ENCODE assay signal across 21 mouse cellular contexts in genomic region chr2:181781421-181781820, GRCm38 (mm10). TPM values are rescaled to one million over a fixed set of nuclear protein-coding genes. Genes with fewer than 3 reads are reported as not detected.
DNase-seq lines count a peak whose midpoint lies in the region; ATAC-seq and TF ChIP-seq lines count a peak whose summit lies in the region.
"Had no signal": no experiment of that assay in that cellular context is flagged by ENCODE, and none has a peak within 500 bp of the region (broad histone marks: within the 10 kb centered on the region; RNA-seq: fewer than 3 reads in every experiment).

No protein-coding gene starts in this region.

- peaks cover 22% of the 10 kb centered on the region; the same call in 1 of the 2 replicates for H3K36me3 ChIP-seq in midbrain, embryonic 12.5 days
- H3K36me3 ChIP-seq in midbrain, embryonic 10.5 days, result peaks cover 8% of the 10 kb centered on the region; the same call in 1 of the 2 replicates
- H3K36me3 ChIP-seq in forebrain, embryonic 12.5 days (replicated peaks), result peaks cover 20% of the 10 kb centered on the region
- peaks cover 32% of the 10 kb centered on the region for H3K36me3 ChIP-seq in hindbrain, embryonic 13.5 days
- no peaks in the 10 kb centered on the region for H3K36me3 ChIP-seq in midbrain, postnatal 0 days (ENCODE audit: insufficient read depth, low read length)
- no peaks in the 10 kb centered on the region for H3K36me3 ChIP-seq in limb, embryonic 10.5 days
- H3K36me3 ChIP-seq: embryonic facial prominence, embryonic 10.5 days; heart, embryonic 12.5 days; intestine, embryonic 15.5 days; limb, embryonic 12.5 days had no signal

- TF ChIP-seq CTCF in midbrain, postnatal 0 days (IDR thresholded peaks at IDR 0.05), result no peak

- 10% methylated on average over 1 of the region's 1 CpGs for WGBS in midbrain, embryonic 12.5 days
- 36% methylated on average over 1 of the region's 1 CpGs for WGBS in midbrain, embryonic 10.5 days
- 4% methylated on average over 1 of the region's 1 CpGs for WGBS in forebrain, embryonic 12.5 days
- 4% methylated on average over 1 of the region's 1 CpGs for WGBS in hindbrain, embryonic 13.5 days
- 8% methylated on average over 1 of the region's 1 CpGs for WGBS in midbrain, postnatal 0 days
- WGBS in limb, embryonic 10.5 days, result 58% methylated on average over 1 of the region's 1 CpGs

- no peak for ATAC-seq in midbrain, embryonic 12.5 days (ENCODE audit: low FRiP score, low read depth)
- 0 out of 2 replicates have a peak, but pooled peaks have one; percentile 41 for ATAC-seq in forebrain, embryonic 12.5 days (ENCODE audit: low FRiP score)
- no peak for ATAC-seq in hindbrain, embryonic 13.5 days (ENCODE audit: low FRiP score)
- ATAC-seq in midbrain, postnatal 0 days (ENCODE audit: low FRiP score), result no peak
- ATAC-seq: intestine, embryonic 15.5 days; lung, postnatal 0 days had no signal

- H3K4me3 ChIP-seq in midbrain, embryonic 12.5 days, result no peak overlapping the region
- H3K4me3 ChIP-seq in midbrain, embryonic 10.5 days, result no peak overlapping the region
- H3K4me3 ChIP-seq in forebrain, embryonic 12.5 days (replicated peaks), result no peak overlapping the region
- H3K4me3 ChIP-seq in hindbrain, embryonic 13.5 days, result no peak overlapping the region
- no peak overlapping the region for H3K4me3 ChIP-seq in midbrain, postnatal 0 days (ENCODE audit: low read depth, low read length)
- H3K4me3 ChIP-seq in limb, embryonic 10.5 days, result no peak overlapping the region
- H3K4me3 ChIP-seq: embryonic facial prominence, embryonic 10.5 days; heart, embryonic 12.5 days; intestine, embryonic 15.5 days; limb, embryonic 12.5 days had no signal

- no peaks in the 10 kb centered on the region for H3K27me3 ChIP-seq in midbrain, embryonic 12.5 days
- H3K27me3 ChIP-seq in midbrain, embryonic 10.5 days (ENCODE audit: low read depth, poor library complexity, severe bottlenecking), result no peaks in the 10 kb centered on the region
- no peaks in the 10 kb centered on the region for H3K27me3 ChIP-seq in forebrain, embryonic 12.5 days
- no peaks in the 10 kb centered on the region for H3K27me3 ChIP-seq in hindbrain, embryonic 13.5 days
- no peaks in the 10 kb centered on the region for H3K27me3 ChIP-seq in midbrain, postnatal 0 days (ENCODE audit: insufficient read depth, low read length)
- H3K27me3 ChIP-seq in limb, embryonic 10.5 days (ENCODE audit: low read depth, poor library complexity, severe bottlenecking), result no peaks in the 10 kb centered on the region
- H3K27me3 ChIP-seq: heart, embryonic 12.5 days; intestine, embryonic 15.5 days; limb, embryonic 12.5 days had no signal

- H3K27ac ChIP-seq in midbrain, embryonic 12.5 days (replicated peaks), result peak overlapping the region; percentile 65
- no peak overlapping the region for H3K27ac ChIP-seq in midbrain, embryonic 10.5 days (replicated peaks)
- H3K27ac ChIP-seq in forebrain, embryonic 12.5 days, result no peak overlapping the region
- H3K27ac ChIP-seq in hindbrain, embryonic 13.5 days, result peak overlapping the region; percentile 81
- peak overlapping the region; percentile 65 for H3K27ac ChIP-seq in midbrain, postnatal 0 days (ENCODE audit: low read depth, low read length)
- H3K27ac ChIP-seq in limb, embryonic 10.5 days, result no peak overlapping the region
- H3K27ac ChIP-seq: embryonic facial prominence, embryonic 10.5 days; intestine, embryonic 15.5 days; limb, embryonic 12.5 days; liver, embryonic 14.5 days had no signal

- peaks cover 14% of the 10 kb centered on the region for H3K4me1 ChIP-seq in midbrain, embryonic 12.5 days
- peaks cover 12% of the 10 kb centered on the region for H3K4me1 ChIP-seq in midbrain, embryonic 10.5 days
- peaks cover 15% of the 10 kb centered on the region for H3K4me1 ChIP-seq in forebrain, embryonic 12.5 days
- peaks cover 22% of the 10 kb centered on the region for H3K4me1 ChIP-seq in hindbrain, embryonic 13.5 days (replicated peaks)
- H3K4me1 ChIP-seq in midbrain, postnatal 0 days (ENCODE audit: insufficient read depth, low read length), result peaks cover 6% of the 10 kb centered on the region; the same call in 1 of the 2 replicates
- no peaks in the 10 kb centered on the region for H3K4me1 ChIP-seq in limb, embryonic 10.5 days
- H3K4me1 ChIP-seq: embryonic facial prominence, embryonic 10.5 days; heart, embryonic 12.5 days; intestine, embryonic 15.5 days; limb, embryonic 12.5 days had no signal

- H3K9me3 ChIP-seq in midbrain, embryonic 12.5 days, result no peaks in the 10 kb centered on the region
- H3K9me3 ChIP-seq in midbrain, embryonic 10.5 days (replicated peaks), result no peaks in the 10 kb centered on the region
- no peaks in the 10 kb centered on the region for H3K9me3 ChIP-seq in forebrain, embryonic 12.5 days
- no peaks in the 10 kb centered on the region for H3K9me3 ChIP-seq in hindbrain, embryonic 13.5 days
- no peaks in the 10 kb centered on the region for H3K9me3 ChIP-seq in midbrain, postnatal 0 days (ENCODE audit: low read length)
- no peaks in the 10 kb centered on the region for H3K9me3 ChIP-seq in limb, embryonic 10.5 days (replicated peaks)
- H3K9me3 ChIP-seq: embryonic facial prominence, embryonic 10.5 days; heart, embryonic 12.5 days; intestine, embryonic 15.5 days; limb, embryonic 12.5 days had no signal

- no peak for DNase-seq in midbrain, embryonic 10.5 days (ENCODE audit: low spot score)
- peak; percentile 58 for DNase-seq in midbrain, postnatal 0 days (ENCODE audit: low spot score)
- no peak for DNase-seq in lung, postnatal 14 days
- DNase-seq in limb, embryonic 10.5 days (ENCODE audit: low spot score), result no peak
- no peak for DNase-seq in cerebellum, adult 9-10 months
- DNase-seq: adrenal gland, postnatal 25 days; cerebellum, adult 9-11 months; right cerebral cortex, postnatal 4 days; thymus, postnatal 4 days had no signal

- H3K9ac ChIP-seq in midbrain, embryonic 12.5 days (replicated peaks), result no peak overlapping the region
- no peak overlapping the region for H3K9ac ChIP-seq in forebrain, embryonic 12.5 days
- no peak overlapping the region for H3K9ac ChIP-seq in hindbrain, embryonic 13.5 days
- H3K9ac ChIP-seq in midbrain, postnatal 0 days (replicated peaks; ENCODE audit: low read length, poor library complexity, severe bottlenecking), result no peak overlapping the region
- H3K9ac ChIP-seq: heart, embryonic 12.5 days; intestine, embryonic 15.5 days; limb, embryonic 12.5 days; liver, embryonic 14.5 days had no signal

- no peak overlapping the region for H3K4me2 ChIP-seq in midbrain, embryonic 12.5 days (replicated peaks)
- H3K4me2 ChIP-seq in forebrain, embryonic 12.5 days, result no peak overlapping the region
- 0 out of 2 replicates have a peak overlapping the region, but pooled peaks have one; percentile 6 for H3K4me2 ChIP-seq in hindbrain, embryonic 13.5 days
- no peak overlapping the region for H3K4me2 ChIP-seq in midbrain, postnatal 0 days (ENCODE audit: low read depth, low read length, poor library complexity, severe bottlenecking)
- H3K4me2 ChIP-seq: heart, embryonic 12.5 days; intestine, embryonic 15.5 days; limb, embryonic 12.5 days had no signal

RNA-seq across cellular contexts. Expression of gene Myt1, which starts 18.3 kb away (rescaled TPM):
- polyA plus RNA-seq in midbrain, embryonic 12.5 days (2016; fragmentation: Nextera tagmentation; extraction: Ambion mirVana), result 66.4 and 76.0 TPM in 2 replicates
- polyA plus RNA-seq in midbrain, embryonic 10.5 days (2016; fragmentation: Nextera tagmentation; extraction: Ambion mirVana), result 14.3 and 33.2 TPM in 2 replicates
- 51.9 and 60.8 TPM in 2 replicates for polyA plus RNA-seq in forebrain, embryonic 12.5 days (2016; fragmentation: Nextera tagmentation; extraction: Ambion mirVana)
- 35.0 and 36.2 TPM in 2 replicates for polyA plus RNA-seq in hindbrain, embryonic 13.5 days (2015; fragmentation: Nextera tagmentation; extraction: Ambion mirVana)
- 47.7 and 57.4 TPM in 2 replicates for total RNA-seq in midbrain, postnatal 0 days (2014; rRNA removed)
- 5.5 and 7.6 TPM in 2 replicates for polyA plus RNA-seq in midbrain, postnatal 0 days (2015; fragmentation: Nextera tagmentation; extraction: Ambion mirVana)
- polyA plus RNA-seq in limb, embryonic 10.5 days (2016; fragmentation: Nextera tagmentation; extraction: Ambion mirVana), result 0.18 TPM in 1 of 2 replicates, not detected in the other
- total RNA-seq: heart, postnatal 25 days; megakaryocyte, adult 5-6 weeks had no signal
- polyA plus RNA-seq: kidney, embryonic 14.5 days; lung, postnatal 0 days had no signal

RNA-seq across cellular contexts. Expression of gene Pcmtd2, which starts 56.2 kb away (rescaled TPM):
- 40.0 and 42.9 TPM in 2 replicates for polyA plus RNA-seq in midbrain, embryonic 12.5 days (2016; fragmentation: Nextera tagmentation; extraction: Ambion mirVana)
- polyA plus RNA-seq in midbrain, embryonic 10.5 days (2016; fragmentation: Nextera tagmentation; extraction: Ambion mirVana), result 24.8 and 29.7 TPM in 2 replicates
- polyA plus RNA-seq in forebrain, embryonic 12.5 days (2016; fragmentation: Nextera tagmentation; extraction: Ambion mirVana), result 36.2 and 36.9 TPM in 2 replicates
- 33.6 and 35.0 TPM in 2 replicates for polyA plus RNA-seq in hindbrain, embryonic 13.5 days (2015; fragmentation: Nextera tagmentation; extraction: Ambion mirVana)
- 28.9 and 37.4 TPM in 2 replicates for total RNA-seq in midbrain, postnatal 0 days (2014; rRNA removed)
- polyA plus RNA-seq in midbrain, postnatal 0 days (2015; fragmentation: Nextera tagmentation; extraction: Ambion mirVana), result 21.6 and 22.5 TPM in 2 replicates
- 22.9 and 32.8 TPM in 2 replicates for polyA plus RNA-seq in limb, embryonic 10.5 days (2016; fragmentation: Nextera tagmentation; extraction: Ambion mirVana)

Comparison
In these comparisons a context has a peak if more than half of its experiments do, and no peak if none do; other contexts are left out.
1. H3K27ac ChIP-seq: peak in midbrain, embryonic 12.5 days (single experiment), hindbrain, embryonic 13.5 days (single experiment) and midbrain, postnatal 0 days (single experiment); none in midbrain, embryonic 10.5 days (single experiment), forebrain, embryonic 12.5 days (single experiment) and limb, embryonic 10.5 days (single experiment).